15 mouse cellular contexts compared by ENCODE assay signal in the genomic region with DNA sequence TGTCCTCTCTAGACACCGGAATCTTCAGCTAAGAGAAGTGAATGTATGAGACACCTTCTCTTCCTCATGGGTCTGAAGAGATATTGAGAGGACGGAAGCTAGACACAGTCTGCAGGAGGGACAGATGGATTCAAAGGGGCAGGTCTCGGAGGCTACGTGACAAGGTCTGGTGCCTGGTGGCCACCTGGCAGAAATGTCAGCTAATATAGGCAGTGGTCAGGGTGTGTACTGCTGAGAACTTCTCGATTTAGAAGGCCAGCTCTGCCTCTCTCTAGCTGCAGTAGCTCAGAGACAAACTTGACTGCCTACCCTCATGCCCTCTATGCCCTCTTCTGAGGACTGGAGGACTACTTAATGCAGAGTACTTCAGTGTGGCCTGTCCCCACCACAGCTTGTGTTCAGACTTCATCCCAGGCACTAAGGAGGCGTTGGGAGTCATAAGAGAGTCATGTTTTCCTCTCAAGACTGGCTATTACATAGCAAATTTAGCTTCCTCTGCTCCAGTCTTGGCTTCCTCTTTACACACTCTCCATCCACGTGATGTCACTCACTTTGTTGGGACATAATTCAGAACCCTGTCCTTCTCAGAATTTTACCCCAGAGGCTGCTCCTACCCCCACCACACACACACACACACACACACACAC. TPM values are rescaled to one million over a fixed set of nuclear protein-coding genes. Genes with fewer than 3 reads are reported as not detected.
A peak's percentile ranks its signal among the peaks of the same experiment; 100 is the strongest.
DNase-seq lines count a peak whose midpoint lies in the region; ATAC-seq and TF ChIP-seq lines count a peak whose summit lies in the region.
"Had no signal": no experiment of that assay in that cellular context is flagged by ENCODE, and none has a peak within 500 bp of the region (broad histone marks: within the 10 kb centered on the region; RNA-seq: fewer than 3 reads in every experiment).

No protein-coding gene starts in this region.

- intact Hi-C loops in left cerebral cortex, postnatal 10 days (cut with DNase I), result no loop called here

- TF ChIP-seq POLR2A in bone marrow macrophage, adult 2 months (IDR thresholded peaks at IDR 0.05; ENCODE audit: borderline replicate concordance, low read depth, low read length), result no peak

- no peak overlapping the region for H3K9ac ChIP-seq in liver, embryonic 13.5 days

- H3K9me3 ChIP-seq in liver, embryonic 13.5 days (replicated peaks), result no peaks in the 10 kb centered on the region

- no peak for ATAC-seq in liver, embryonic 13.5 days (ENCODE audit: low read depth)
- ATAC-seq in monocyte, adult 5-6 weeks (replicated peaks; ENCODE audit: insufficient number of reproducible peaks, low FRiP score, low TSS enrichment, poor library complexity, severe bottlenecking), result peak; percentile 64
- ATAC-seq: CD4-positive, CD25-positive, alpha-beta regulatory T cell, adult 4 months; intestine, embryonic 16.5 days had no signal

- peak overlapping the region; percentile 41; the same call in 1 of the 2 replicates for H3K4me3 ChIP-seq in bone marrow macrophage, adult 2 months (ENCODE audit: insufficient read depth, low read length)
- H3K4me3 ChIP-seq in liver, embryonic 13.5 days (replicated peaks), result no peak overlapping the region

- TF ChIP-seq CTCF in bone marrow macrophage, adult 2 months (IDR thresholded peaks at IDR 0.05; ENCODE audit: low read depth, low read length), result no peak

- no peaks in the 10 kb centered on the region for H3K27me3 ChIP-seq in liver, embryonic 13.5 days

- 50% methylated on average over 7 of the region's 7 CpGs for WGBS in liver, embryonic 13.5 days (ENCODE audit: insufficient replicate concordance)

- no peak overlapping the region for H3K4me2 ChIP-seq in liver, embryonic 13.5 days

- DNase-seq in layer of hippocampus, adult 9-11 months, result peak; percentile 26
- DNase-seq in layer of hippocampus, postnatal 25 days (ENCODE audit: extremely low spot score in 1 of 2, low spot score in 1 of 2), result no peak
- DNase-seq in liver, embryonic 13.5 days, result no peak
- no peak for DNase-seq in thymus, postnatal 10 days (ENCODE audit: low spot score in 2 of 2)
- DNase-seq in urinary bladder, adult 18-20 months (ENCODE audit: low spot score in 2 of 2), result no peak
- no peak for DNase-seq in left cerebral cortex, postnatal 10 days (ENCODE audit: extremely low spot score in 1 of 2, low spot score in 2 of 2)
- DNase-seq: cerebellum, adult 8-10 months; layer of hippocampus, postnatal 36 days; right cerebral cortex, adult 18-20 months; thymus, adult 2 months had no signal

- peak overlapping the region; percentile 100 for H3K27ac ChIP-seq in bone marrow macrophage, adult 2 months (ENCODE audit: insufficient read depth, low read depth, low read length)
- H3K27ac ChIP-seq in liver, embryonic 13.5 days, result peak overlapping the region; percentile 64
- H3K27ac ChIP-seq: kidney, postnatal 0 days had no signal

- peaks cover 77% of the 10 kb centered on the region for H3K4me1 ChIP-seq in bone marrow macrophage, adult 2 months (ENCODE audit: control insufficient read depth, insufficient read depth, low read length)
- H3K4me1 ChIP-seq in liver, embryonic 13.5 days (replicated peaks), result peaks cover 40% of the 10 kb centered on the region

- no peaks in the 10 kb centered on the region for H3K36me3 ChIP-seq in liver, embryonic 13.5 days

RNA-seq across cellular contexts. Expression of a gene that starts 28.3 kb away (rescaled TPM):
- total RNA-seq in layer of hippocampus, postnatal 25 days (2021), result 10 to 100 TPM; 46.1 to 47.0 TPM
- 15.8 and 17.0 TPM in 2 replicates for polyA plus RNA-seq in bone marrow macrophage, adult 2 months (2012; ENCODE audit: insufficient read depth, insufficient read length, missing spikeins)
- polyA plus RNA-seq in liver, embryonic 13.5 days (2015; fragmentation: Nextera tagmentation; extraction: Ambion mirVana), result 29.9 and 38.3 TPM in 2 replicates
- 0.39 to 0.57 TPM (median 0.53 TPM) in 3 replicates for total RNA-seq in monocyte, adult 5-6 weeks (2017)
- 10 to 100 TPM; 34.2 to 37.0 TPM for total RNA-seq in left cerebral cortex, postnatal 10 days (2021)

Comparison
In these comparisons a context has a peak if more than half of its experiments do, and no peak if none do; other contexts are left out.
1. RNA of a gene that starts 28.3 kb away (total RNA-seq): 46.1 to 47.0 TPM in layer of hippocampus, postnatal 25 days and 34.2 to 37.0 TPM in left cerebral cortex, postnatal 10 days; 0.39 to 0.57 TPM in monocyte, adult 5-6 weeks; every median in the first group is over 10 times any median in the second.